Mouse (Mus musculus) urinary bladder, postnatal 10 days (tissue): ENCODE data around the gene Rab39b.

Source experiments
- DNase-seq: peaks from one replicate; pipeline ENCODE4 v3.0.0; 2022; ENCODE audit warnings: low spot score

Rab39b gene

GRCm38 (mm10) chrX:75577582-75578324, at the start of gene Rab39b:
Gene Rab39b (minus strand): TSS chrX:75578231.
- DNase-seq = no peak

DNA sequence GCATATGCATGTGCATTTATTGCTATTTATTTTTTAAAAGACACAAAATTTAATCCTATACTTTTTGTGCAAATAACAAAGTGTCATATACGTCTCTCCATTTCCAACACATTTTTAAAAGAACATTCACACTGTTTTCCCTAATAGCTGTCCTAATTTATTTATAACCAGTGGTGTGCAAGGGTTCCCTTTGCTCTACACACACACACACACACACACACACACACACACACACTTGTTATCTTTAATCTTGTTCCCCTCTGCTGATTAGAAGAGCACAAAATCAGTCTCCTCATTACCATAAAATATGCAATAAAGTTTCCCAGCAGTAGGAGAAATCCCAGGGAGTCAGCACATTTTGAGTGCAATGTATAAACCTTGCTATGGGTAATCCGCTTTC, 508 bp upstream of the Rab39b start:
- DNase-seq = no peak
